Mouse (Mus musculus) embryonic fibroblast, embryonic 13.5 days (primary cell): Measurements from ENCODE around the gene Clmn.

Source experiments
- CTCF ChIP-seq: IDR thresholded peaks from 2 replicates; pipeline ENCODE4 v1.5.1; 2011; ENCODE audit warnings: mild to moderate bottlenecking, control low read depth, low read length, moderate library complexity, borderline replicate concordance; ENCODE audit not compliant: insufficient read depth
- POLR2A ChIP-seq: IDR thresholded peaks from 2 replicates; pipeline ENCODE4 v1.6.1; 2011; ENCODE audit warnings: low read depth, mild to moderate bottlenecking, control low read depth, low read length, moderate library complexity

- no peak for TF ChIP-seq CTCF
- TF ChIP-seq POLR2A, result no peak
Measured at GRCm38 (mm10) chr12:104747252-104747651, 117.6 kb downstream of the Clmn start.
